Mouse (Mus musculus): ENCODE measurements around the gene Cdc26. TPM values are rescaled to one million over a fixed set of nuclear protein-coding genes. Genes with fewer than 3 reads are reported as not detected.
A peak's percentile ranks its signal among the peaks of the same experiment; 100 is the strongest.

Gene Cdc26
- 52.4 and 55.5 TPM in 2 replicates for polyA plus RNA-seq (2015; fragmentation: Nextera tagmentation; extraction: Ambion mirVana)

- under 1% methylated on average over 39 of the region's 39 CpGs for WGBS (ENCODE audit: insufficient replicate concordance)
- Histone ChIP-seq H3K9ac (ENCODE audit: low read depth, low read length) (peak within 1 kb of the TSS; percentile 89), H3K4me3 (ENCODE audit: low read depth, low read length) (peak within 1 kb of the TSS; percentile 81), H3K4me1 (ENCODE audit: control insufficient read depth, low read depth, low read length) (peaks cover 21% of the 10 kb centered on the region), H3K27ac (ENCODE audit: low read length) (peak within 1 kb of the TSS; percentile 91), H3K27me3 (ENCODE audit: control insufficient read depth, insufficient read depth, low read depth, low read length) (no peaks in the 10 kb centered on the region), H3K36me3 (ENCODE audit: control insufficient read depth, insufficient read depth) (peaks cover 11% of the 10 kb centered on the region; the same call in 1 of the 2 replicates), H3K4me2 (ENCODE audit: low read depth, low read length) (peak within 1 kb of the TSS; percentile 70), H3K9me3 (replicated peaks; ENCODE audit: control insufficient read depth, low read length) (no peaks in the 10 kb centered on the region)
- ATAC-seq (ENCODE audit: low read depth), result peak; percentile 99
Measured at GRCm38 (mm10) chr4:62408601-62409282, at the start of gene Cdc26, which contains the start of gene Prpf4. Gene Cdc26 (minus strand): TSS chr4:62408642. Gene Prpf4 (plus strand): TSS chr4:62408797.

GRCm38 (mm10) chr4:62454995-62455394, 46.6 kb upstream of the Cdc26 start:
- H3K27ac ChIP-seq (ENCODE audit: low read length), result no peak overlapping the region
- H3K4me2 ChIP-seq (ENCODE audit: low read depth, low read length), result no peak overlapping the region
- no peak for ATAC-seq (ENCODE audit: low read depth)
- no peaks in the 10 kb centered on the region for H3K36me3 ChIP-seq (ENCODE audit: control insufficient read depth, insufficient read depth)
- no peaks in the 10 kb centered on the region for H3K4me1 ChIP-seq (ENCODE audit: control insufficient read depth, low read depth, low read length)
- H3K9ac ChIP-seq (ENCODE audit: low read depth, low read length), result no peak overlapping the region
- H3K27me3 ChIP-seq (ENCODE audit: control insufficient read depth, insufficient read depth, low read depth, low read length), result no peaks in the 10 kb centered on the region
- no peaks in the 10 kb centered on the region for H3K9me3 ChIP-seq (replicated peaks; ENCODE audit: control insufficient read depth, low read length)
- no peak overlapping the region for H3K4me3 ChIP-seq (ENCODE audit: low read depth, low read length)
- 40% methylated on average over 5 of the region's 5 CpGs for WGBS (ENCODE audit: insufficient replicate concordance)

GRCm38 (mm10) chr4:62440986-62441385, 32.5 kb upstream of the Cdc26 start:
- H3K27ac ChIP-seq (ENCODE audit: low read length), result no peak overlapping the region
- H3K9ac ChIP-seq (ENCODE audit: low read depth, low read length), result no peak overlapping the region
- H3K4me2 ChIP-seq (ENCODE audit: low read depth, low read length), result no peak overlapping the region
- no peak for ATAC-seq (ENCODE audit: low read depth)
- no peaks in the 10 kb centered on the region for H3K9me3 ChIP-seq (replicated peaks; ENCODE audit: control insufficient read depth, low read length)
- H3K27me3 ChIP-seq (ENCODE audit: control insufficient read depth, insufficient read depth, low read depth, low read length), result no peaks in the 10 kb centered on the region
- H3K36me3 ChIP-seq (ENCODE audit: control insufficient read depth, insufficient read depth), result no peaks in the 10 kb centered on the region
- H3K4me3 ChIP-seq (ENCODE audit: low read depth, low read length), result no peak overlapping the region
- WGBS (ENCODE audit: insufficient replicate concordance), result 62% methylated on average over 4 of the region's 4 CpGs
- H3K4me1 ChIP-seq (ENCODE audit: control insufficient read depth, low read depth, low read length), result no peaks in the 10 kb centered on the region

- no peaks in the 10 kb centered on the region for H3K36me3 ChIP-seq (ENCODE audit: control insufficient read depth, insufficient read depth)
- H3K9ac ChIP-seq (ENCODE audit: low read depth, low read length), result no peak overlapping the region
- WGBS (ENCODE audit: insufficient replicate concordance), result 48% methylated on average over 4 of the region's 4 CpGs
- H3K4me2 ChIP-seq (ENCODE audit: low read depth, low read length), result no peak overlapping the region
- no peak overlapping the region for H3K4me3 ChIP-seq (ENCODE audit: low read depth, low read length)
- ATAC-seq (ENCODE audit: low read depth), result no peak
- H3K4me1 ChIP-seq (ENCODE audit: control insufficient read depth, low read depth, low read length), result no peaks in the 10 kb centered on the region
- no peaks in the 10 kb centered on the region for H3K27me3 ChIP-seq (ENCODE audit: control insufficient read depth, insufficient read depth, low read depth, low read length)
- no peaks in the 10 kb centered on the region for H3K9me3 ChIP-seq (replicated peaks; ENCODE audit: control insufficient read depth, low read length)
- no peak overlapping the region for H3K27ac ChIP-seq (ENCODE audit: low read length)
Measured at GRCm38 (mm10) chr4:62440544-62440943, 32.1 kb upstream of the Cdc26 start.

- no peak for ATAC-seq (ENCODE audit: low read depth)
- no peak overlapping the region for H3K4me2 ChIP-seq (ENCODE audit: low read depth, low read length)
- no peak overlapping the region for H3K4me3 ChIP-seq (ENCODE audit: low read depth, low read length)
- no peaks in the 10 kb centered on the region for H3K4me1 ChIP-seq (ENCODE audit: control insufficient read depth, low read depth, low read length)
- H3K27ac ChIP-seq (ENCODE audit: low read length), result no peak overlapping the region
- H3K27me3 ChIP-seq (ENCODE audit: control insufficient read depth, insufficient read depth, low read depth, low read length), result no peaks in the 10 kb centered on the region
- 26% methylated on average over 4 of the region's 4 CpGs for WGBS (ENCODE audit: insufficient replicate concordance)
- H3K9me3 ChIP-seq (replicated peaks; ENCODE audit: control insufficient read depth, low read length), result no peaks in the 10 kb centered on the region
- no peak overlapping the region for H3K9ac ChIP-seq (ENCODE audit: low read depth, low read length)
- no peaks in the 10 kb centered on the region for H3K36me3 ChIP-seq (ENCODE audit: control insufficient read depth, insufficient read depth)
Measured at GRCm38 (mm10) chr4:62439793-62440192, 31.4 kb upstream of the Cdc26 start.

GRCm38 (mm10) chr4:62437871-62438270, 29.4 kb upstream of the Cdc26 start:
- no peak overlapping the region for H3K27ac ChIP-seq (ENCODE audit: low read length)
- no peak for ATAC-seq (ENCODE audit: low read depth)
- H3K9me3 ChIP-seq (replicated peaks; ENCODE audit: control insufficient read depth, low read length), result no peaks in the 10 kb centered on the region
- no peaks in the 10 kb centered on the region for H3K36me3 ChIP-seq (ENCODE audit: control insufficient read depth, insufficient read depth)
- no peak overlapping the region for H3K9ac ChIP-seq (ENCODE audit: low read depth, low read length)
- H3K27me3 ChIP-seq (ENCODE audit: control insufficient read depth, insufficient read depth, low read depth, low read length), result no peaks in the 10 kb centered on the region
- no peak overlapping the region for H3K4me2 ChIP-seq (ENCODE audit: low read depth, low read length)
- no peak overlapping the region for H3K4me3 ChIP-seq (ENCODE audit: low read depth, low read length)
- no peaks in the 10 kb centered on the region for H3K4me1 ChIP-seq (ENCODE audit: control insufficient read depth, low read depth, low read length)
- 65% methylated on average over 7 of the region's 7 CpGs for WGBS (ENCODE audit: insufficient replicate concordance)

- no peak overlapping the region for H3K4me2 ChIP-seq (ENCODE audit: low read depth, low read length)
- H3K4me1 ChIP-seq (ENCODE audit: control insufficient read depth, low read depth, low read length), result peaks cover 1% of the 10 kb centered on the region
- no peaks in the 10 kb centered on the region for H3K36me3 ChIP-seq (ENCODE audit: control insufficient read depth, insufficient read depth)
- H3K4me3 ChIP-seq (ENCODE audit: low read depth, low read length), result no peak overlapping the region
- H3K9ac ChIP-seq (ENCODE audit: low read depth, low read length), result no peak overlapping the region
- no peaks in the 10 kb centered on the region for H3K27me3 ChIP-seq (ENCODE audit: control insufficient read depth, insufficient read depth, low read depth, low read length)
- WGBS (ENCODE audit: insufficient replicate concordance), result 62% methylated on average over 3 of the region's 3 CpGs
- no peaks in the 10 kb centered on the region for H3K9me3 ChIP-seq (replicated peaks; ENCODE audit: control insufficient read depth, low read length)
- ATAC-seq (ENCODE audit: low read depth), result no peak
- H3K27ac ChIP-seq (ENCODE audit: low read length), result no peak overlapping the region
Measured at GRCm38 (mm10) chr4:62437256-62437778, 28.9 kb upstream of the Cdc26 start.

- H3K4me1 ChIP-seq (ENCODE audit: control insufficient read depth, low read depth, low read length), result peaks cover 13% of the 10 kb centered on the region
- ATAC-seq (ENCODE audit: low read depth), result no peak
- H3K27ac ChIP-seq (ENCODE audit: low read length), result no peak within 1 kb of the TSS
- H3K27me3 ChIP-seq (ENCODE audit: control insufficient read depth, insufficient read depth, low read depth, low read length), result no peaks in the 10 kb centered on the region
- H3K9ac ChIP-seq (ENCODE audit: low read depth, low read length), result no peak within 1 kb of the TSS
- WGBS (ENCODE audit: insufficient replicate concordance), result 69% methylated on average over 6 of the region's 6 CpGs
- H3K4me3 ChIP-seq (ENCODE audit: low read depth, low read length), result no peak within 1 kb of the TSS
- no peaks in the 10 kb centered on the region for H3K9me3 ChIP-seq (replicated peaks; ENCODE audit: control insufficient read depth, low read length)
- no peak within 1 kb of the TSS for H3K4me2 ChIP-seq (ENCODE audit: low read depth, low read length)
- H3K36me3 ChIP-seq (ENCODE audit: control insufficient read depth, insufficient read depth), result no peaks in the 10 kb centered on the region
Measured at GRCm38 (mm10) chr4:62435081-62435480, 26.6 kb upstream of the Cdc26 start, which contains the start of gene Rnf183. Gene Rnf183 (minus strand): TSS chr4:62435252.
